Mouse (Mus musculus) erythroid progenitor cell, adult 5-6 weeks (primary cell): ENCODE results near the gene Ncdn. TPM values are rescaled to one million over a fixed set of nuclear protein-coding genes. Genes with fewer than 3 reads are reported as not detected.
A peak's percentile ranks its signal among the peaks of the same experiment; 100 is the strongest.

Experiments
- ATAC-seq: replicated peaks from 2 replicates; pipeline ENCODE4 v1.8.0; 2016; ENCODE audit warnings: moderate number of reproducible peaks, mild to moderate bottlenecking, moderate TSS enrichment, inconsistent platforms; ENCODE audit not compliant: poor library complexity, low FRiP score, severe bottlenecking
- total RNA-seq, 2 experiments: library from RNA; stranded (forward) in 1 of 2; stranded (reverse) in 1 of 2; fragments of 150-400 nt in 1 of 2; fragments of 186-747, 209-891 nt in 1 of 2; gene quantifications; 2 replicates each; pipeline versions ENCODE4 v1.2.3 to v1.2.4; 2015 to 2017; ENCODE audit warnings: low replicate concordance in 2 of 2

Gene Ncdn
- total RNA-seq (2015; ENCODE audit: low replicate concordance): 1.1 and 1.3 TPM in 2 replicates
- total RNA-seq (2017; ENCODE audit: low replicate concordance): 1.0 and 3.0 TPM in 2 replicates

DNA sequence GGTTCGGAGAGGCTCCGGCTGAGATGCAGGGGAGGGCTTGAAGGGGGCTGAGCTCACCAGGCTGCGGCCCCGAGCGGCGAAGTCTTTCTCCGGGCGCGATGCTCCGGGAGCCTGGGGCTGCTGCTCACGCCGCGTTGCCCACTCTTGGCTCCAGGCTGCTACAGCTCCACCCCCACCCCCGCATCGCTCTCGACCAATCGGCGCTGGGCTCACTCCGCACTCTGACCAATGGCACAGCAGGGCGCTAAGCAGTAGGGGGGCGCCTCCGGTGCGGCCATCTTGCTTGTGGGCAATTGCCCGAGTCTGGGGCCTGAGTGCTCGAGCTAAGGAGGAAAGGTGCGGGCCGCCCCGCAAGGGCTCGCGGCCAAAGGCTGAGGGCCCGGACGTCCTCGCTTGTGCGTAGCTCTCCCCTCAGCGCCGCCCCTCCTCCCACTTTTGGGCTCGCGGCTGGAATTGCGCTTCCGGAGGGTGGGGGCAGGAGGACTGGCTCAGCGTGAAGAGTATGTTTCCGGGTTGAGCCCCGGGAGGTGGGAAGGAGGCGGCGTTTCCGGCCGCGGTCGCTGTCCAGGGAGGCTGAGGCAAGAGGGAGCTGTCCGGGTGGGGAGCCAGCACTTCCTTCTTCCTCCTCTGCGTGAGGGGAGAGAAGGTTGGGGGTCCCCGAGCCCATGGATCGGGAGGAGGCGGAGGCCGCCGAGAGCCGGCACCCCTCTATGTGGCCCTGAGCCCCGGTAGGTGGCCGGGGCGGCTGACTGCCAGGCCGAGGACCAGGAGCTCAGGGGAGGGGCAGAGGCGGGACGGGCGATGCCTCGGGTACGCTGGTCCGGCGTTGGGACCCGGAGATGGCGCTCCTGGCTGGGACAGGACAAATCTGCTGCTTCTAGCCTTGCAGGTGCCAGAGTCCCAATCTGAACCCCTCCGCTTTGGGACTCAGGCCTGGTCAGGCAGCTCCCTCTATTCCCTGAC, at the start of gene Ncdn, which contains the start of gene AU040320:
TSS of gene Ncdn (minus strand) at position 171 of the 963 bp plus-strand sequence.
TSS of gene AU040320 (plus strand) at position 277 of the 963 bp plus-strand sequence.
- ATAC-seq: peak; percentile 96

DNA sequence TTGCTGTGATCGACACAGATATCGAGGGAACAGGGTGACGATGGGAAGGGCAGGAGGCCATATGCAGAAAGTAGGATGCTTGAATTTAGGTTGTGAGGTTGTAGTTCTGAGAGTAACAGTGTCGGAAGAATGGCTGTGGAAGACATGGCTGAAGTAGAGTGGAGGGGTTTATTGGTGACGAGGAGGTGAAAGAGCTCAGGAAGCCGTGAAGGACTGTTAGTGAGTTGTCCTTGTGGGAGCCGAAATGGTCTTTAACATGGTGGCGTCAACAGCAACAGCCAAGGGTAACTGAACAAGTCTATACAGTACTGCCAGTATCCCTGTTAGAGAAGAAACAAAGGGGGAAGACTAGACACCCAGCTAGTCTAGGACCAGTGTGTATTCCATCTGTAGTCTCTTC, 48.9 kb upstream of the Ncdn start:
- ATAC-seq: no peak

DNA sequence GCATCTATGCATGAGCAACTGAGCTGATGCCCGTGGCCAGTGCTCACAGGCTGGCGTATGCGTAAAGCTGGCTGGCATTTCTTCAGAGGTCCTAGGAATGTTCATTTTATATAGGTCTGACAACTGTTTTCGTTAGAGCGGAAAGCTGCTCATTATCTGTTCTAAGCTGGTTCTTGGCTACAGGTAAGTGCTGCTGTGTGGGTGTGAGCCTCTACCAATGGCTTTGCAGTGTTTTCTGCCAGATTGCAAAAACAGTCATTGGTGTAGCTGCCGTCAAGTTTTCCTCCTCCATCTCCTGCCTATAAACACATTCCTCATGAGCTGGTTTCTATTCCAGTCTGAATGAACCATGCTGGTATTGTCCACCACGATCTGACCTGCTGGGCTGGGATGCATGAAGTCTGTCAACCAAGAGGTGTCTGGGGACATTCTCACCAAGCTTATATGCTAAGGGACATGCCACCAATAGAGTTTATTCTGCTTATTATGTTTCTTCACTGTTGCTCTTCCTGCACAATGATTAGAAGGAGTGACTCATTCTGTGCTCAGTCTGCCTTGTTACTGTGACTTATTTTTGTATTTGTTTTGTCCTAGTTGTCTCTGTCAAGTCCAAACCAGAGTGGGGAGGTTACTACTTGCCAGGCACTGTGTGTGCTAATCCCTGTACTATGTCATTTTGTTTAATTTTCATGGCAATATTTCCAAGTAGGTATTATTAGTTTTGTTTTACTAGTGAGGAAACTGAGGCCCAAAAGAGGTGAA, 39.3 kb upstream of the Ncdn start:
- no peak for ATAC-seq

DNA sequence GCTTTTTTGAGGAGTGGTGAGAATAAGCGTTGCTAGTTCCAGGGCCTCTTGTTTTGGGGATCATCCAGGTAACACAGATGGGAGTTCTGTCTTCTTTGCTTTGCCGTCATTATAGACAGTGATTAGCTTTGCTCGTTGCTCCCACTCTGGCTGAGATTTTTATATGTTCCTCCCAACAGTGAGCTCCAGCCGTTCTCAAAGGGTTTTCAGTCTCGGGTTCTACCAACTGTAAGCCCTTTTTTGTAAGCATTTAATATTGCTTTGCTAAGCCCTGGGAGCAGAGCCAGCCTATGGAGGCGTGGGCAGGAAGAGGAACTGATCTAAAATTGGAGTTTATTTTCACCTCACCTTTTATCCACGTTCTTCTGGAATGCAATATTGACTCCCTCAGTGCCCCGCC, 29.8 kb upstream of the Ncdn start:
- no peak for ATAC-seq

DNA sequence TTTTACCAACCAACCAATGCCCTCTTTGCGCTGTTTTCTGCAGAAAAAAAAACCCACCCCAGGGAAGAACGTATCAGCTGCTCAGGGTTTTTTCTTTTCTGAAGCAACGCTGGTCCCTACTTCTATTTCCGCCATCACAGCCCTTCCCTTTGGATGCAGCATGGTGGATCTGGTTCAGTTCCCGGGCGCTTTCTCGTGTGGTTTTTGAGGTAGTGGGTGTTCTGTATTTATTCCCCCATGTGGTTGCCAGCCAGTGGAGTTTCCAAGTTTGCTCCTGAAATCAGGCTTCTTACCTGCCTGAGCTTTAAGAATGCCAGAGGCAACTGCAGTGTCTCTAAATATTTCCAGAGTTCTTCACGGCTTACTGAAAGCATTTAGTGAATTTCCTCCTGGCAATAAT, 29.3 kb upstream of the Ncdn start:
- no peak for ATAC-seq

- ATAC-seq: no peak
Measured at GRCm38 (mm10) chr4:126781871-126782270, 28.6 kb upstream of the Ncdn start.

- ATAC-seq: no peak
Measured at GRCm38 (mm10) chr4:126779826-126780775, 26.9 kb upstream of the Ncdn start.

DNA sequence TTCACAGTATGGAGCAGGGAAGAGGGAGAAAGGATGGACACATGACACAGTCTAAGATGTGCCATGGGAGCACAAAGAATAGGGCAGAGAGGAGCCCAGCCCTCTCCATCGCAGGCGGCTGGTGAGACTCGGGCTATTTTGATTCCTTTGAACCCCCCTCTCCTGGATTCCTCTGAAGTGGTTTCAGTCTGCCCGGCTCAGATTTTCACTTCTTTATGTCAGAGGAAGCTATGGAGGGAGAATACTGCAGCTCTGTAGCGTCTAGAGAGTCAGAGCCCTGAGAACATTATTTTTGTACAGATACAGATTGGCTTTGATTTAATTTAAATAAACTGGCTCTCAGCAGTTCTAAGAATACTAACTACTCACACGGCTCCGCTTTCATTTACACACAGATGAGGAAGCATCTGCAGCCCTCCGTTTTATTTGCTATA, 25.9 kb upstream of the Ncdn start:
- ATAC-seq: no peak

- no peak for ATAC-seq
Measured at GRCm38 (mm10) chr4:126775182-126775581, 21.9 kb upstream of the Ncdn start.

GRCm38 (mm10) chr4:126773871-126774270, 20.6 kb upstream of the Ncdn start:
- no peak for ATAC-seq

DNA sequence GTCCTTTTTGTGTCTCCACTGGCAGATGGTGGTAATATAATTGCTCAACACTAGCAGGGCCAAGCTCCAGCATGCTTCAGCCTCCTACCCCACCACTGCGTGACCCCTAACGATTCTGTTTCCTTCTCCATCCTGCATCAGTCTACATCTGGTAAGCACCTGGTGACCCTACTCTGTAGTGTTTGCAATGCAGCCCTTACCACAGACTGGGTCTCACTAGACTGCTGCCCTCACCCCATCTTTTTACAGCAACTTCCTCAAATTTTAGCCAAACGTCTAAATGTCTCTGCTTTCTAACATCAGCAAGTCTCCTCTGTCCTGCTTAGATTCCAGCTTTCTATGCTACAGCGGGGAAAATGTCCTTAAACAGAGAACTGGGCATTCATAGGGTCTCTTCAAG, 17.6 kb upstream of the Ncdn start:
- ATAC-seq: no peak

DNA sequence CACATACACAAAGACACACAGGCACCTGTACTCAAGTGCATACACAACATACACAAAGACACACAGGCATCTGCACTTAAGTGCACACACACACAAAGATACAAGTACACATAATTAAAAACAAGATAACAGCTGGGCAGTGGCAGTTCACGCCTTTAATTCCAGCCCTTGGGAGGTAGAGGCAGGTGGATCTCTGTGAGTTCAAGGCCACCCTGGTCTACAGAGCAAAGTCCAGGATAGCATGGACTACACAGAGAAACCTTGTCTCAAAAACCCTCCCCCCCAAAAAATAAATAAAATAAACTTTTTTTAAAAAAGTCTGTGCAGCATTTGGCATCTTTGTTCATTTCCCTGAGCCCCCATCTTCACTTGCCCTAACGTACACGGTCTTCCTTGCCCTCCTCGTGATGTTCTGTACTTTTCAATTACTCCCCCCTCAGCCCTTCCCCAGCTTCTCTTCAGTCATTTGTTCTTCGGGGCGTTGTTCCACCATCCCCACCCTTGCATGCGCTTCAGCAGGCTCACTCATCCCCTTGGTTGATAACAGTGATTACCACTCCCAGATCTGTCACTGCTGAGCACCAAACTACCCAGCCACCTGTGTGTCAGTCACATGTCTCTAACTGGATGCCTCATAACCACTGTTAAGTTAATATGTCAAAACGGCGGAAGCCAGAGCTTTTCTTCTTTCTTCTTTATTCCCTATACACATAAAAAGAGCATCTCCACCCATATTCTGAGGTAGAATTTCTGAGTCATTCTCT, 16.7 kb upstream of the Ncdn start:
- ATAC-seq: no peak

- no peak for ATAC-seq
Measured at GRCm38 (mm10) chr4:126763483-126763882, 10.2 kb upstream of the Ncdn start.

- no peak for ATAC-seq
Measured at GRCm38 (mm10) chr4:126762586-126763359, 9.5 kb upstream of the Ncdn start.

DNA sequence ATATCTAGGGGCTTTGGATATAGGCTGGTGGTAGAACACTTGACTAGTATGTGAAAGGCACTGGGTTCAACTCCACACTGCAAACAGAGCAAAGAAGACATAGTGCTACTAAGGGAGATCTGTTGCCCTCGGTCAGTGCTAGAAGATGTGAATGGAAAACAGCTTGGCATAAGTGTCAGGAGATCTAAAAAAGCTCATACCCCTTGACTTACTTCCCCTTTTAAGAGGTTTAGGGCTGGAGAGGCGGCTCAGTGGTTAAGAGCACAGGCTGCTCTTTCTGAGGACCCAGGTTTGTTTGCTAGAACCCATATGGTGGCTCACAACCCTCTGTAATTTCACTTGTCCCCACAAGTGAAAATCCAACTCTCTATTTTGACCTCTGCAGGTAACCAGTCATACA, 6.2 kb upstream of the Ncdn start:
- no peak for ATAC-seq

DNA sequence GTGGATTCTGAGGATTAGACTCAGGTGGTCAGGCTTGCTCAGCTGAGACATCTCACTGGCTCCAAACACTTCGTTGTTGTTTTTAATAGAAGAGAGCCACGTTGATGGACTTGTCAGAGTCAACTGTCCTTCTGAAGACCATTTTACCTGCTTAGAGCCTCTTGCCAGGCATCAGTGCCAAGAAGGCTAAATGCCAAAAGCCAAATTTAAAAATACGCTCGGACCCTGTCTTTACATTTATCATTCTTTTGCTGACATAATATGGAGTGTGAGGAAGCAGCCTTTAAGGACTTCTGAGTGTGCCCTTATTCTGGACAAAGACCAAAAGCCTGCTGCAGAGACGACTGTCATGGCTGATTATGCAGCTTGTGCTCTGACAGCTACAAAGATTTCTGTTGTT, 5.1 kb upstream of the Ncdn start:
- no peak for ATAC-seq

GRCm38 (mm10) chr4:126756766-126757165, 3.5 kb upstream of the Ncdn start:
- no peak for ATAC-seq

- ATAC-seq: no peak
Measured at GRCm38 (mm10) chr4:126754736-126755374, 1.6 kb upstream of the Ncdn start.
